Mouse (Mus musculus): ENCODE measurements around the gene Khk.

DNA sequence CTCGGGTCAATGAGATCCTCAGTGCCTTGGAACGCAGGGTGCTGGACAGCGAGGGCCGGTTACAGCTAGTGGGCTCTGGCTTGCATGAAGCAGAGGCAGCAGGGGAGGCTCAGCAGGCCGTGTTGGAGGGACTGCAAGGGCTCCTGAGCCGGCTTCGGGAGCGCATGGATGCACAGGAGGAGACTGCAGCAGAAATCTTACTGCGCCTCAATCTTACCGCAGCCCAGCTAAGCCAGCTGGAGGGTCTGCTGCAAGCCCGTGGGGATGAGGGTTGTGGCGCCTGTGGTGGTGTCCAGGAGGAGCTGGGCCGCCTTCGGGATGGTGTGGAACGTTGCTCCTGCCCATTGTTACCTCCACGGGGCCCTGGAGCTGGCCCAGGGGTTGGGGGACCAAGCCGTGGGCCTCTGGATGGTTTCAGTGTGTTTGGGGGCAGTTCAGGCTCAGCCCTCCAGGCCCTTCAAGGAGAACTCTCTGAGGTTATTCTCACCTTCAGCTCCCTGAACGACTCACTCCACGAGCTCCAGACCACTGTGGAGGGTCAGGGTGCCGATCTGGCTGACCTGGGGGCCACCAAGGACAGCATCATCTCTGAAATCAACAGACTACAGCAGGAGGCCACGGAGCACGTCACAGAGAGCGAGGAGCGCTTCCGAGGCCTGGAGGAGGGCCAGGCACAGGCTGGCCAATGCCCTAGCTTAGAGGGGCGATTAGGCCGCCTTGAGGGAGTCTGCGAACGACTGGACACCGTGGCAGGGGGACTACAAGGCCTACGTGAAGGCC lies 3.1 kb upstream of the Khk start:
- TF ChIP-seq CTCF (IDR thresholded peaks at IDR 0.05; ENCODE audit: low read depth, low read length) (no peak), GATA1 (IDR thresholded peaks at IDR 0.05; ENCODE audit: borderline replicate concordance, low read length) (no peak), POLR2AphosphoS5 (IDR thresholded peaks at IDR 0.05; ENCODE audit: insufficient replicate concordance, low read depth, low read length) (no peak)
